Mouse (Mus musculus) frontal cortex, postnatal 14 days (tissue): ENCODE measurements around the gene Erbb3.
"Not testable (repeated sequence)": the region's sequence is repeated elsewhere in the genome, so short reads cannot be mapped to it uniquely, and the experiment has no call there.

Experiments used
- DNase-seq, 2 experiments: peaks; one replicate each; pipeline ENCODE4 v3.0.0; 2022; ENCODE audit warnings: low spot score in 2 of 2

The Erbb3 gene

DNA sequence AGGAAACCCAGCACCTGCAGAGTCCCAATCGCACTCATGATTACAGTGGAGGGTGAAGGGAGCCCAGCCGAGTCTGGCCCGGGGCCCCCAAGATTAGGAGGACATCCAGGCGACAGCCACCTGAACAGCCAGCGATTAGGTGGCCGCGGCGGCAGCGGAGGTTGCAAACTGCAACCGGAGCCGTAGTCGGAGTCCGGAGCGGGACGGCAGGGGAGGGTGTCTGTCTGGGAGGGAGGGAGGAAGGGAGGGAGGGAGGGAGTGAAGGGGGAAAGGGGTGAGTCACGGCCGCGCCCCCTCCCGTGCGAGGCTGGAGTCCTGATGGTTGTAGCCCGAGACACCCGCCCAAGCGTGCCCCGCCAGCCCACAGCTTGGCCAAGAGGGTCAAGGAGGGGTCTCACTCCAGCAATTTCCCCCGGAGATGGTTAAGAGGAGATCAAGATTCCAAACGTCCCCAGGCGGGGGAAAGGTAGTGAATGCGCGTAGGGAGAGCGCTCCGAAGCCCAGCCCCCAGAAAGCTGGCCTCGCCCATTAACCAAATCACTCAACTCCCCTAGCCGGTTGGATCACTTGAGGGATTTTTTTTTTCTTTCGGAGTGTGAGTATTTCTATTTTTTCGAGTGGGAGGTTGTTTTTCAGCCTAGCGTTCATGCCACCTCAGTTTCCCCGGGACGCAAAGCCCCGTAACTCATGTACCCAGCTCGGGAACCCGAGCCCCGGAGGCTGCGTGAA lies at the start of gene Erbb3:
Erbb3 (minus strand) TSS at position 189 of the 729 bp plus-strand sequence.
- DNase-seq, result no peak

DNA sequence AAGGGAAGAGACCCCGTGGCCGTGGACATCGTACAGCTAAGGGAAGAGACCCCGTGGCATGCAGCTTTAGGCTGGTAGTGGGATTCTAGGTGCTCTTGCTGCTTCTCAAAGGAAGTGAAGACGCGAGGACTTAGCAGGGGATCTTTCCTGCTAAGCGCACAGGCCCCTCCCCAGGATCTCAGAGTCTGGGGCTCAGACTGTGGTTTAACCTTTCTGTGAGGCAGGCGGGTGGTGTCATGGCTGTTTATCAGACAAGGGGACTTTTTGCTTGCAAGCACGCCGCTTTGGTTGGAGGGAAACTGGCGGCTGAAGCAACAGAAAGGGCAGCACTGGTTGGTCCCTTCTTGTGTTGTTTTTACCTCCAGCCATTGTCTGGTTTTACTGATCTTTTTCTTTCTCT lies 47.6 kb upstream of the Erbb3 start:
- no peak for DNase-seq

DNA sequence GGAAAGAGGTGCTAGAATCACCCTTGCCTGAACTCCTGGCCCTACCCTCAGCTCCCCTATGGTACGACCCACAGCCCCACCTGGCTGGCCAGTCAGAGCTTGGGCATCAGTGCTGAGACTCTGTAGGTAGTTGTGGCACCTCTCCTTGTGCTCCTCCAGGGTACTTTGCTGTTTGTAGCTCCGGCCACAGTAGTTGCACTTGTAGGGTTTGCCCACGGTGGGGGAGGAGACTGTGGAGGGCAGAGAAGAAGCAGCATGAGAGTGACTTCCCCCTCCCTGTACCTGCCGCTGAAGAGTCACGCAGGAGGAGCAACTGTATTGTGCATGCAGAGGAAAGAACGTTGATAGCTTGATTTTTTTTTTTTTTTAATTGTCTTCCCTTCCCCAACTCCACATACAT lies 47.1 kb upstream of the Erbb3 start:
- DNase-seq, result no peak

DNA sequence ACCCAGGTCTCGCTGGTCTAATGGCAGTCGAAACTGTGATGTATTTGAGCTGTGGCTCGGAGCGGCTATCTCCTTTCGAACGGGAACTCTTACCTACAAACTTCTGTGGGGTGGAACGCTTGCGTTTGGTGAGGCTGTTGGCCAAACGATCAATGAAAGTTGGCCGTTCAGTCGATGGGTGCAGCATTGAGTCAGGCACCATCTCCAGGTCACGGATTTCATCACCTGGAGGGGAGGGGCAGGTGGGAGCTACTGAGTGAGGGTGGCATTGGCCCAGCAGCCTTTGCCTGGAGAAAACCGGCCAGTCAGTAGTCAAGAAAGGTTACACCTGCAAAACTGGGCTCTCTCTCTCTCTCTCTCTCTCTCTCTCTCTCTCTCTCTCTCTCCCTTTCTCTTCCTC lies 46.2 kb upstream of the Erbb3 start:
- no peak for DNase-seq

GRCm38 (mm10) chr10:128631571-128631970 lies 42.1 kb upstream of the Erbb3 start:
- DNase-seq, result no peak

GRCm38 (mm10) chr10:128630306-128630705 lies 40.9 kb upstream of the Erbb3 start:
- not testable (repeated sequence) for DNase-seq

DNA sequence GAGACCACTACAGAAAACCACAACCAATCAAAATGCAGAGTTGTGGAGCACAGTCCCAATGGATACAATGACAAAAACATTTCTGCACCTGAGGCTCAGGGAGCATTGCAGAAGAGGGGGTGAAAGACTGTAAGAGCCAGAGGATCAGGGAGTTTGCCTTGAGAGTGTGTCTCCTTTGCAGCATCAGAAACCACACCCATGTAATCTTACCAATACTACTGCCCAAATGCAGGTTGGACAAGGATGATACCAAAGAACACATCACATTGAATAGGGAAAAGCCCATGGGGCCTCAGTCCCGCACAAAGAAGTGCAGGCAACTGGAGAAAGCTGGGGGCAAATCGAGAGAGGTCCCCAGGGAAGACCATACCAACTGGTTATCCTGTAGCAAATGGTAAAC lies 40.3 kb upstream of the Erbb3 start:
- DNase-seq, result no peak

DNA sequence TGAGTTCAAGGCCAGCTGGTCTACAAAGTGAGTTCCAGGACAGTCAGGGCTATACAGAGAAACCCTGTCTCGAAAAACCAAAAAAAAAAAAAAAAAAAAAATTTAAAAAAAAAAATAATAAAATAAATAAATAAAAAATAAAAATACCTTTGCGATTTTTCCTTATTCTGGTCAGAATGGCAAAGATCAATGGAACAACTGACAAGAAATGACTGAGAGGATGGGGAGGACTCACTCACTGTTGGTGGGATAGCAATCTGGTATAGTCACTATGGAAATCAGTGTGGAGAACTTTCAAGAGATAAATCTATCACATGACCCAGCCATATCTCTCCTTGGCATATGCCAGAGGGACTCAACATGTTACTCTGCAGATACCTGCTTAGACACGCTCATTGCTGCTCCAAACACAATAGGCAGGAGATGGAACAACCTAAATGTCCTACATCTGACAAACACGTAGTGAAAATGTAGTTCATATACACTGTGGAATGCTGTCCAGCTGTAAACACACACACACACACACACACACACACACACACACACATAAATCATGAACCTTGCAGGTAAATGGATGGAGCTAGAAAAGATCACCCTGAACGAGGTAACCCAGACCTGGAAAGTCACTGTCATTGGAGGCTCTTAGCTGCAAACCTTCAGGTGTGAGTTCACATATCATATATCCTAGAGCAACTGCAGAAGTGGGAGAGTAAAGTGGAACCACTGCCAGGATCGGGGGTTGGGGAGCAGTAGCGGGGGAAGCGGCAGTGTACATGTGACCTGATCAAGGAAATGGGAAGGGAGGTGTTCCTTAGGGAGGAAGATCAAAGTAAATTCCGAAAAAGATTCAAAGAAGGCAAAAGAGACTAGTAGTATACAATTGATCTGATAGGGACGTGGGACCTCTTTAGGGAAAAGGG lies 38.2 kb upstream of the Erbb3 start:
- no peak for DNase-seq

DNA sequence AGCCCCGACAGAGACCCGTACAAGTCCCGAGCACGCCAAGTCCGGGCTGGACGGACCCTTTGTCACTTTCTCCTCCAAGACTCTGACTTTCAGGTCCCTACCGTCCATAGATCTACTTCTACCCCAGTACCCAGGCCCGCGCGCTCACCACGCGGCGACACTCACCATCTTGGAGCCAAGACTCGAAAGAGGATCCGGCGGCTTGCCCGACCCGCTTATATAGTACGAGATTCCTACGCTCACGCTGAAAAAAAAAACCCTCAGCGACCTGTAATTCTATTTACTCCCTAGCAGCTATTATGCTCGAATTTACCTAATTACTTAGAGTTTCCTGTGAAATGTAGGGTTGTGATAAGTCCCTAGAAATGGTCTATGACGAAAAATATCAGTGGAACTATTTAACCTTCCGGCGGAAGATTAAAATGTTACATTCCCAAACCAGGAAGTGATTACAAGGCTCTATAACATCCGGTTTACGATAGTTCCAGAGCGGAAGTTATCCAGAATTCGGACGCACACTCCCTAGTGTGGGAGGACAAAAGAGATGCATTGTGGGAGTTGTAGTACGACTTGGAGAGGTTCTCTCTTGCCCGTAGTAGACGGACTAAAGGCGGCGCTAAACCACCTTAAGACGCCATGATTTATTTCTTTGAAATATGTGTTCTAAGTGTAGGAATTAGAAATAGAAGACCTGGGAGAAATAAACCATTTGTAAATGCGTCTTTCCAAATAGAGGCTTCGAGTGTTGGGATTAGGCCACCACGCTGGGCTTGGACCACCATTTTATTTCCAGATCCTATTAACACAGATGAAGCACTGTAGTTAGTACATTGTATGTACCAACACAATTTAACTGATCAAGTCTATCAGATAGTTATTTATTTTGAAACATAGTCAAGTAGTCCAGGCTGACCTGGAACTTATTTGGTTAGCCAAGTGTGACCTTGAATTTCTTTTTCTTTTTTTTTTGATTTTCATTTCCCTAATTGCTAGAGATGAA lies 37.2 kb upstream of the Erbb3 start, which contains the start of gene Rps26:
Rps26 (minus strand) TSS at position 437 of the 1,000 bp plus-strand sequence.
- DNase-seq, result peak; percentile 76 to 89

DNA sequence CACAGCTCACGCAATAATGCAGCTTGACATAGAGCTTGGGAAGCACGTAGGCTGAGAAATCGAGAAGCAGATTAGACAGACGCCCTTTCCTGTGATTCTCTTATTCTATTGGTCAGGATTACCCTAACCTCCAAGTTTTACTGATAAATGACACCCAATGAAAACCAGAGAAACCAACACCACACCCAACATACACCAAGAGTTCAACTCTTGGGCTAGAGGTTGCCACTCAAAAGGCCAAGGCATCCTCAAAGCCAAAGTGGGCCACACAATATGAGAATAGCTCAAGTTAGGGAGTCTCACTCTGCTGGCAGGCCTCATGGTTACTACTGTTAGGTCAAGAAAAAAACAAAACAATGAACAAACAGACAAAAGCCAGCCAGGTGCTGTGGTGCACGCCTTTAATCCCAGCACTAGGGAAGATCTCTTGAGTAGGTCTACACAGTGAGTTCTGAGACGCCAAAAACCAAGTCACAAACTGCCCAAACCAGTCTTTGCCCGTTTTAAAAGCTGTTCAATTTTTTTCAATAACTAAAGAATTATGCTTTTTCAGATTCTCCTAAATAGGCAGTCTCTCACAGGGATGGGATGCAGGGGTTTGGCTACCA lies 35.9 kb upstream of the Erbb3 start:
- DNase-seq, result no peak

DNA sequence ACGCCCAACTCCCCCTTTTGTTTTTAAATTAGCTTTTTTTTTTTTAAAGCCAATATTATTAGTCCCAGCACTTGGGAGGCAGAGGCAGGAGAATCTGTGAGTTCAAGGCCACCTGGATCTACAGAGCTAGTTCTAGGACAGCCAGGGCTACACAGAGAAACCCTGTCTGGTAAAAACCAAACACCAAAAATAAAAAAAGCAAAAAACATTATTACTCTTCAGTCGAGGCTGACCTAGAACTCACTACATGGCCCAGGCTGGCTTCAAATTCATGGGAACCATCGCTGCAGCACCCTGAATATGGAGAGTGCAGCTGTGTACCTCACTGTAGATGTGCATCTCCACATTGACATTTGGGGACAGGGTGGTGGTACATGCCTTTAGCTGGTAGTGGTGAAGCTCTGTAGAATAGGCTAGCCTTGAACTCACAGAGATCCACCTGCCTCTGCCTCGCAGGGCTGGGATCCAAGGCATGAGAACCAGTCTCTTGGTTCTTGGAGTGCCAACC lies 33.7 kb upstream of the Erbb3 start:
- not testable (repeated sequence) for DNase-seq

GRCm38 (mm10) chr10:128622702-128623101 lies 33.2 kb upstream of the Erbb3 start:
- no peak for DNase-seq

- DNase-seq, result no peak
These were observed 32.6 kb upstream of the Erbb3 start for GRCm38 (mm10) chr10:128621986-128622520.

- no peak for DNase-seq
These were observed 30.8 kb upstream of the Erbb3 start for GRCm38 (mm10) chr10:128620241-128620640.

GRCm38 (mm10) chr10:128619148-128619547 lies 29.7 kb upstream of the Erbb3 start:
- not testable (repeated sequence) for DNase-seq

DNA sequence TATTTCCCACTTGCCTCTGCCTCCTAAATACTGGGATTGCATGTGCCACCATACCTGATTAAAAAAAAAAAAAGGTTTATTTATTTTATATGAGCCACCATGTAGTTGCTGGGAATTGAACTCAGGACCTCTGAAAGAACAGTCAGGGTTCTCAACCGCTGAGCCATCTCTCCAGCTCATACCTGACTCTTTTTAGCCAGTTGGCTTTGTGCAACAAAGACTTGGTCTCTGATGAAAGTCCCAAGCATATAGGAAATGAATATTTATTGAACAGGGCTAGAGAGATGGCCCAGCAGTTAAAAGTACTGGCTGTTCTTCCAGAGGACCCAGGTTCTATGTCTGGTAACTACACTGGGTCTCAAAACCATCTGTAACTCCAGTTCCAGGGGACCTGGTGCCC lies 29.1 kb upstream of the Erbb3 start:
- no peak for DNase-seq

- DNase-seq, result not testable (repeated sequence)
These were observed 26.5 kb upstream of the Erbb3 start for GRCm38 (mm10) chr10:128615798-128616448.

DNA sequence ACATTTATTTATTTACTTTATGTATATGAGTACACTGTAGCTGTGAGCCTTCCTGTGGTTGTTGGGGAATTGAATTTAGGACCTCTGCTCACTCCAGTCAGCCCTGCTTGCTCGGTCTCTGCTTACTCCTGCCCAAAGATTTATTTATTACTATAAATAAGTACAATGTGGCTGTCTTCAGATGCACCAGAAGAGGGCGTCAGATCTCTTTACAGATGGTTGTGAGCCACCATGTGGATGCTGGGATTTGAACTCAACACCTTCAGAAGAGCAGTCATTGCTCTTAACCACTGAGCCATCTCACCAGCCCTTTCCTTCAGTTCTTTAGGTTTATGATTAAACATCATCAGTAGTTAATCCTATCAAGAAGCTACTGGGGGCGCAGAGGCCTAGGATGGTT lies 25.5 kb upstream of the Erbb3 start:
- no peak for DNase-seq

- DNase-seq, result not testable (repeated sequence)
These were observed 24.4 kb upstream of the Erbb3 start for GRCm38 (mm10) chr10:128613820-128614219.

DNA sequence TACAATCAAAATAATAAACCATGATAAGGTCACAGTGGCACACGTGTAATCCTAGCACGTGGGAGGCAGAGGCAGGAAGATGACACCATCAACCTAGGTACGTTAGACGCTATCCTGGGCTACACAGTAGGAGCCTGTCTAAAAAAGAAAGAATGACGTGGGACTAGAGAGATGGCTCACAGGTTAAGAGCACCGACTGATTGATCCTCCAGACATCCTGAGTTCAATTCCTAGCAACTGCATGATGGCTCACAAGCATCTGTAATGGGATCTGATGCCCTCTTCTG lies 23.6 kb upstream of the Erbb3 start:
- no peak for DNase-seq
